Mouse (Mus musculus): ENCODE measurements around the gene Zfp827.
A peak's percentile ranks its signal among the peaks of the same experiment; 100 is the strongest.
"Not testable (repeated sequence)": the region's sequence is repeated elsewhere in the genome, so short reads cannot be mapped to it uniquely, and the experiment has no call there.

Gene Zfp827

DNA sequence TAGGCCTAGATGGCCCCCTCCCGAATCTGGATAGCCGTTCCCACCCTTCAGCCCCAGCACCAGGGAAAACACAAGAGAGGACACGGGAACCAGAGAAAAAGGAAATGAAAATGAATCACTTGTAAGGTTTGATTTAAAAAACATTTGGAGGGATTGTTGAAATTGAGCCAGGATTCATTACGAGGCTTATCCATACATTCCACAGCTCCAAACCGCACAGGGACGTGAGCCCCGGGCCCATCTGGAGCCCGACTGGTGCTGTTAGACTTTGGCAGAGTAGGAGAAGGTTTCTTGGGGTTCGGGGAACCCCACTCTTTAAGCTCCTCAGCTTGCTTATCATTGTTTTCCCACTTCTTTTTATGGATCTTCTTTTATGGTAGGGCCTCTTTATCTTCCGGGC is 76.9 kb downstream of the Zfp827 start:
- DNase-seq (ENCODE audit: low spot score in 2 of 2) = no peak

DNA sequence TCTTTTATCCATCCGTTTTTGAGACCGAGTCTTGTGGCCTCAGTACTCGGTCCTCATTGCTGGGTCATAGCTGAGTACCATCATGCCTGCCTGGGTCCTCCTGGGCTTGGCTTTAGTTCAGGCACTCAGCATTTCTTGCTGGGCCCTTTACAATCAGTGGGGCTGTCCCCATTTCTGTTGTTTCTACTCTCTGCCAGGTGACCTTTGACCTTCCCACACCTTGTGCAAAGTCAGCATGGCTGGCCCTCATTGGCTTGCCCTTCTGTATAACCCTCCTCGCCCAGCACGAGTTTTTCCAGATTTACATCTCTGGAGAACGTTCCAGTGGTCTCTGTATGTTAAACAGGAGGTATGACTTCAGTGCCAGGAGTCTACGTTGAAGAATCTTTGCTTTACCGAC is 83.2 kb downstream of the Zfp827 start:
- DNase-seq (ENCODE audit: low spot score in 2 of 2) = no peak

DNA sequence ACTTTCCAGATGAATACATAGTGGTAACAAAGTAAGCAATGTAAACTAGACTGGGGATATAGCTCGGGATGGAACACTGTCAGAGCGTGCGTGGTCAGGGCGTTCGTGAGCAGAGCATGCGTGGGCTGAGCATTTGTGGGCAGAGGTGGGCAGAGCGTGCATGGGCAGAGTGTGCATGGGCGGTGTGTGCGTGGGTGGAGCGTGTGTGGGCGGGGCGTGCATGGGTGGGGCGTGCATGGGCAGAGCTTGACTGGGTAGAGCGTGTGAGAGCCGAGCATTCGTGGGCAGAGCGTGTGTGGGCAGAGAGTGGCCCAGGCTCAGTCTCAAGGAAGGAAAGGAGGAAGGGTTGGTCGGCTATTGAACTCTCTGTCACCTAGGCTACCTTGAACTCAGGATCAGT is 84.2 kb downstream of the Zfp827 start:
- no peak for DNase-seq (ENCODE audit: low spot score in 2 of 2)

DNA sequence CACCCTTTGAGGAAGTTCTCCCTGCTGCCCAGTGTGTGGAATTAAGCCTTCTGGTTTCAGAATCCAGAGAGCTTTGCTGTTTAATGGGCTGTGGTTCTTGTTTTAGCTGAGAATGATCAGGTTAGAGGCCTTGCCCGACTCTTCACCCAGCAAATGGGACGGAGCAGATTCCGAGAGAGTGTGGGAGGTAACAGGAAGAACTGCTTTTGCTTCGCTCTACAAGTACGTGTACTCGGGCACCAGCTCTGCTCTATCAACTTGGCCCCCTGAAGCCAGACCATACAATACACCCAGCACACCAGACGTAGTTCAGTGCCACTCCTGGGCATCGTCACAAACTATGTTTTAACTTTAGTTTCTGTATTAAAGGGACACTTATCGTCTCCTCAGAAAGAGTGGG is 85.3 kb downstream of the Zfp827 start:
- DNase-seq (ENCODE audit: low spot score in 2 of 2) = no peak

DNA sequence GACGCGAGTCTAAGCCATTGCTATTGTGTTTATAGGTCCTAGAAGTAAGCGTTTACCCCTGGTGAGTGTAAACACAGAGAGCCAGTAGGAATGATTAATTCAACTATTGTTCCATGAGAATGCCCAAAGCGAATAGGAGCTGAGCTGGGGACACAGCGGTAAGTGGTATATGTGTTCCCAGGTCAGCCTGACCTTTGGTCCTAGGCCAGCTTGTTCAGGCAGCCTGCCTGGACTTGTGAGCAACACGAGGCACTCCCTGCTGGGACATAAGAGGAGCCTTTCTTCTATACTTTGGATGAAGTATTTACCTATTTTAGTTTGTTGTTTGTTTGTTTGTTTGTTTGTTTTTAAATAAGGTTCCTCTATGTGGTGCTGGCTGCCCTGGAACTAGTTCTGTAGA is 86.3 kb downstream of the Zfp827 start:
- DNase-seq (ENCODE audit: low spot score in 2 of 2) = no peak

DNA sequence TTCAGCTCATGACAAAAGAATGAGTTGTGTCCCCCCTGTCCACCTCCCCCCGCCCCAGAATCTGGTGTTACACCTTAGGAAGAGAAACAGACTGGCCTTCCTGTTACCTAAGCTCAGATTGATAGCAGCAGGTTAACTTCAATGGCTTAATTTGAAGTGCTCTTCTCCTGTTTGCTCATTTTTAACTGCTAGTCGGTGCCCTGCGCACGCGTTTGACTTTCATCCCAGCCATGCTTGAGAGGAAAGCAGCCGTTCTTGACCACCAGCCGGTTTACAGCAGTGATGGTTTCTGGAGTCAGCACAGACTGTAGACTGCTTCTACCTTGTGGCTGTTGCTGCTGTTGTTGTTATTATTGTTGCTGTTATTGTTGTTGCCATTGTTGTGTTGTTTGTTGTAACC is 88.2 kb downstream of the Zfp827 start:
- no peak for DNase-seq (ENCODE audit: low spot score in 2 of 2)

DNA sequence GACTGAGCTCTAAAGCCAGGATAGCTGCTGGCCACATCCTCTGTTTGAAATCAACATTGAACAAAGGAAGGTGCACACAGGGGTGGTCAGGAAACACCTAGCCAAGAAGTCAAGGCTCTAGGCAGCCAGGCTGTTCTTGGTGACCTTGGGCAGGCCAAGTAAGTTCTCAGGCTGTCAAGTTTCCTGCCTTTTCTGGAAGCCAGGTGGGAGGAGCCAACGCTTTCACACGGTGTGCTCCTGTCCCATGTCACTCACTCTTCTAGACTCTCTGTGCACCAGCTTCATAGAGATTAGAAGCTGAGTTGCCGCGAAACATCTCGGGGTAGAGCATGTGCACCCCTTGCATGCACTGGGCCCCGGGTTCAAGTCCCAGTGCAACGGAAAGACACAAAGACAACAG is 89.5 kb downstream of the Zfp827 start:
- DNase-seq (ENCODE audit: low spot score in 2 of 2) = no peak

DNA sequence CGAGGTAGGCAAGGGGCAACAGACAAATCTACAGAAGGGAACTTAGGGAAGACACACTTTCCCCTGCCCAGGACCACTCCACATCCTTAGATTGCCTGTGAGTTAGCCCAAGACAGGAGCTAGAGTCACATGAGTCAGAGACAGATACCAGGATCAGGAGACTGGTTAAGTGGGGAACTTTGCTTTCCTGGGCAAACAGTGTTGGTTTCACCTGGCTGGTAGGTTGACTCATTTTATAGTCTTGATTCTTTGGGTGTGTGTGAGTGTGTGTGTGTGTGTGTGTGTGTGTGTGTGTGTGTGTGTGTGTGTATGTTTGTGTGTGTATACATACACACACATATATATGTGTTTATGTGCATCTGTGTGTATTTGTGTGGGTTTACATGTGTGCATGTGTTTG is 93.4 kb downstream of the Zfp827 start:
- DNase-seq (ENCODE audit: low spot score in 2 of 2) = no peak

DNA sequence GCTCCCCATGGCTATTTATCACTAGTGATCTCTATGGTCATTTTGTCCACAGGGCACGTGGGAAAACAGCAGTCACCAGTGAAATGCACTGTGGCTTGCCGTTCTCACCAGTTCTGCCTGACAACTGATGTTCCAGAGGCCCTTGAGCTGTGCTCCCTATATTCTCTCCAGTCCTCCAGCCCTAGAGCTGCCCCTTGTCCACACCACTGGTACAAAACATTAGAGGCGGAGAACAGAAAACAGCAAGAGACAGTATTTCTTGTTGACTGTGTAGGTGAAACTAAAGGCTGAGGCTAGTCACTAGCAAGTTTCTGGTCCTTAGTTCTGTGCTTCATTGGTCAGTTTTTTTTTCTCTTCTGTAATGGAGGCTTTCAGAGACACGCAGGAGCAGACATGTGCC is 96.0 kb downstream of the Zfp827 start:
- no peak for DNase-seq (ENCODE audit: low spot score in 2 of 2)

DNA sequence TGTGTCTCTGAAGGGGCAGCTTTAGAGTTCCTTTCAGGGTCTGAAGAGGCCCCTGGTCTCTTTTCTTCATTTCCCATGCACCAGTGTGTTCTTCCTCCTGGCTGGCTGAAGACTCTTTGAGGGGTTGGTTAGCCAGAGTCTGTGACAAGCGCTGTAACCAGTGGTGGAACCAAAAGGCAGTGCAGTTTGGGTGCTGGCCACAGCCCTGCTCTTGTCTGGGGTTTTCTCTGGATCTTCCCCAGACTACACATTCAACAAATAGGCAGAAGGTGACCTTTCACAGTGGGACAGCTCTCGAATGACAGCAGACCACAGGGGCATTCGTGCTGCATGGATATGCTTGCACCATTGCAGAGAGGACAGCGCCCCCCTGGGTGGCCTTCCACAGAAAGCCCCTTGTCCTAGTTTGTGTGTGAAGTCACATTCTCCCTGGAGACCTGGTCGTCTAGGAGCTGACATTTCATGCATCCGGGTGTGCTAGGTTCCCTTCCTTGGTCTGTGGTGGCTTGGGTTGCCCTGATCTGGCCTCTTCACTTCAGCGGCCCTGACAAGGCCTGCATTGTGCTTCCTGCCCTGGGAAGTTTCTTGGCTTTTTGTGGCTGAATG is 99.1 kb downstream of the Zfp827 start:
- no peak for DNase-seq (ENCODE audit: low spot score in 2 of 2)

DNA sequence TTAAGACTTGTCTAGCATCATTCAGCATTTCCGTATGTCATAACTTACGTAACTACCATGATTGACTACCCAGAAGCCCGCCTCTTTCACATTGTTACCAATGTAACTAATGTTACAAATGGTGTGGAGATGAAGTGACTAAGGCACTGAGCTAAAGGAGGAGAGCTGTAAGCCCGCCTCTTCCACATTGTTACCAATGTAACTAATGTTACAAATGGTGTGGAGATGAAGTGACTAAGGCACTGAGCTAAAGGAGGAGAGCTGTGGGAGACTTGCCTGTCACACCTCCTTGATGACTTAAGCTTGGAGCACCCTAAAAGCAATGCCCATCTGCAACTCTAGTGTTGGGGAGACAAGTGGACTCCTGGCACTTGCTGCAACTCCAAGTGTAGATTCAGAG is 100.3 kb downstream of the Zfp827 start:
- not testable (repeated sequence) for DNase-seq (ENCODE audit: low spot score in 2 of 2)

DNA sequence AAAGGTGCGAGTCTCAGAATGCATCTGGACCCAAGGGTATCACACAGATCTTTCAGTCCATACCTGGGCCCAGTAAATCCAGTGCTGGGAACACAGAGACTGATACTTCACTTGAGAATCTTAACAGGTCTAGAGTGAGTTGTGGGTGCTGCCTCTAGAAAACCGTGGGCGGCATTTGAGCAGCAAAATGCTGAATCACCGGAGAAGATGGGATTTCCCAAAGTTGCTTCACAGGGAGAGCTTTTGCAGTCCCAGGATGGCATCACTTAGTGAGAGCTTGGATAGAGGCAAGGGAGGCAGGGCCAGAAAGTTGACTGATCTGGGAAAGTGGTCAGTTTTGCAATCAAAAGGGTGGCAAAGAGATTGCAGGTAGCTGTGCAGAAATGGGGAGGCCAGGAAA is 111.4 kb downstream of the Zfp827 start:
- DNase-seq (ENCODE audit: low spot score in 2 of 2) = peak; percentile 39 to 69

DNA sequence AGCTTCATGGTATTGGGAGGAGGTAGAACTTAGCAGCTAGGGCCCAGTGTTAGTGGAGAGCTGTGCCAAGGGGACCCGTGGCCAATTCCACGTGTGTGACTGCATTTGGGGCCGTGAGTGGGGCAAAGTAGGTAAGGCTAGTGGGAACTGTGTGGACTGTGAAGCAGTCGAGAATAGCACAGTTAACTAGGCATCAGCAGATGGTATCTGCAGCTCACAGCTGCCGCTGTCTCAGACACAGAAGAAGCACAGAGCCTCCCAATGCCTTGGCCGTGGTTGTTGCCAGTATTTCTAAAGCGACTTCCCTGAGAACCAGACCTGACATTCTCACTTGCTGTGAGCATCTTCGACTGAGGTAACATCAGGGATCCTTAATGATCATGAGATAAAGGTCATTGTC is 112.7 kb downstream of the Zfp827 start:
- DNase-seq (ENCODE audit: low spot score in 2 of 2) = peak; percentile 72 to 92

DNA sequence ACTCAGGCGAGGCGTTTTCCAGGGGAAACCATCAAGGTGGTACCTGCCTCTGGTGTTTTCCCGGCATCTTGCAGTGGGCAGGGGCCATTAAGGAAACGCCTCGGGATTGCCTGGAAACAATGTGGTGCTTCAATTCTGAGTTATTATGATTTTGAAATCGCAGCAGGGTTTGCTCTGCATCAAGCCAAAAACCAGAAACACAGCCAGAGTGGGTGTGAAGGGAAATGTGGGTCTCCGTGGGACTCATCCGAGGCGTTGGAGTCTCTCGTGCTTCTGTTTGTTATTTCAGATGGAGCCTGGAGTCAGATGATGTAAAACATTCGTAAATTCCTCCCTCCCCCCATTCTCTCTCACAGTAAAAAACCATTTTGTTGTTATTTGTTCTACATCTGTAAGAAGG is 113.4 kb downstream of the Zfp827 start:
- DNase-seq (ENCODE audit: low spot score in 2 of 2) = peak in 1 of 2 experiments; percentile 51

DNA sequence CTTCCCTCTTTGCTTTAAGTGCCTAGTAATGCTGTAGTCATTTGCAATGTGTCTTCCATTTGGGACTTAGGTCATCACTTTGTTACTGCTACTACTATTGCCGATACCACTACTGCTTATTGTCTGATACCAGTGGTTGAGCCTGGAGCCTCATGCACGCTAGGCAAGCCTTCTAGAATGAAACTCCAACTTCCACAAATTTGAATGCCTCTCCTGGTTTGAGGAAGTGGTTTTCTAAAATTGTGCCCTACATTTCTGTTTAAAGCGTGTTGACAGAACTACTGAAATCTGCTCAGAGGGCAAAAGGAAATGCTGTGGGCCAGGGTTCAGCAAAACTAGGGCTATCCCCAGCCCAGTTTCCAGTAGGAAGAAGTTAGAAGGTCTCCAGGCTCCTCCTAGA is 115.5 kb downstream of the Zfp827 start:
- no peak for DNase-seq (ENCODE audit: low spot score in 2 of 2)

DNA sequence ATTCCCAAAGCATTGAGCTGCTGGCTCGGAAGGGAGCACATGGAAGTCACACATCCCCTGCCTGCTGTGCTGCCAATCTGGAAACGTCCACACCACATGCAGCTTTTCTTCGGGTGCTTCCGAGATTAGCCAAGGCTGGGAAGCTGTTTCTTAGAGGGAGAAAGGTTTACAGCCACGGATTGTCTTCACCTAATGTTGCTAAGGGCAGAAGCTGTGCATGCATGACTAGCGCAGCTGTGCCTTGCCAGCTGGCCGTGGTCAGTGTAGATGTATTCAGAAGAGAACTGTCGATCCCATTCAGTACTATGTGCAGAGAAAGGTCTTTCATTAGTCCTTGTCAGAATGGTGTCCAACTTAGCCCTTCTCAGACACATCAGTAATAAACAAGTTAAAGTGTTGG is 117.0 kb downstream of the Zfp827 start:
- no peak for DNase-seq (ENCODE audit: low spot score in 2 of 2)

DNA sequence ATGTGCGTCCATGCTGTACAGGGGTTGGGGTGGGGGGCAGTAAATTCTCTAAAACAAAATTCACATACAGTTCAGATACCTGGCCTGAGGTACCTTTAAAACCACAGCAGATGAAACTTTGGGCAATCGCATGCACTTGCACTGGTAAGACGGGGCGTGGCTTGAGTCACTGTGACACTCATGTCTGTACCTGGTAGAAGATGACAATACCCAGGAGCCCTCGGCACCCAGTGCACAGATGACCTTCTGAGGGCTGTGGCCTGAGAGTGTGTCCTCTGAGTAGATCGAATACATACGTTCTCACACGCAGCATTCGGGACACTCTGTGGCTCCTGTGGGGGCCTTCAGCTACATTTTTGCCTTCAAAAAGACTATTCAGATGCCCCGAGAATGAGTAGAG is 117.4 kb downstream of the Zfp827 start:
- DNase-seq (ENCODE audit: low spot score in 2 of 2) = no peak

DNA sequence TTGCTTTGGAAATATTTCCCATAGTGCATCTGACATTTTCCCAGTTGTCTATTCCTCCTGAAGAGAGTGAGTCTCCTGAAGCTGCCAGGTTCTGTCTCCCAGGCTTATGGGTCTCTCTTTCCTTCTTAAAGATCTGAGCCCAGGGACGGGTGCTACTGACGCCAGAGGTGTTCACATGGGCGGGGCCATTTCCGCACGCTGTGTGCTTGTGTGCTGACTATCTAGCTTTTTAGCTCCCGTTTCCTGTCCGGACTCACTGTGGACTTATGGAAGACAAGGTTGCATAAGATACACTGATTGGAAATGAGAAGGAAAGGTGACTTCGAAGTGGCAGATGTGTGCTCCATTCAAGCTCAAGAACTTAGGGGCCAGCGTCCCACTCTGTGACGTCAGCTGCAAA is 120.6 kb downstream of the Zfp827 start:
- no peak for DNase-seq (ENCODE audit: low spot score in 2 of 2)

DNA sequence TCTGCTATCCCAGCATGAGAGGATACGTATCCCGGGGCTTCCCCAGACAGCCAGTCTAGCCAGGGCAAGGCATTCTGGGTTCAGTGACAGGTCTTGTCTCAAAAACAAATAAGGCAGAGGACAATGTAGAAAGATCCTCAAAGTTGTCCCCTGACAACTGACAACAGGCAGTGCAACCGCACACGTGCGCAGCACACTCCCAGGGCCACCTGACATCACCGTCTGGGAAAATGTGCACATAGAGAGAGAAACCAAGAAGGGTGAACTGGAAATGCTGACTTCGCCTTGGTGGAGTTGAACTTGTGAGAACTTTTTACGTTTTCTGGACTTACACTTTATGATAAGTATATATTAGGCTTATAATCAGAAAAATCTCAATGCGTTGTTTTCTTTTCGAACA is 121.6 kb downstream of the Zfp827 start:
- DNase-seq (ENCODE audit: low spot score in 2 of 2) = no peak

DNA sequence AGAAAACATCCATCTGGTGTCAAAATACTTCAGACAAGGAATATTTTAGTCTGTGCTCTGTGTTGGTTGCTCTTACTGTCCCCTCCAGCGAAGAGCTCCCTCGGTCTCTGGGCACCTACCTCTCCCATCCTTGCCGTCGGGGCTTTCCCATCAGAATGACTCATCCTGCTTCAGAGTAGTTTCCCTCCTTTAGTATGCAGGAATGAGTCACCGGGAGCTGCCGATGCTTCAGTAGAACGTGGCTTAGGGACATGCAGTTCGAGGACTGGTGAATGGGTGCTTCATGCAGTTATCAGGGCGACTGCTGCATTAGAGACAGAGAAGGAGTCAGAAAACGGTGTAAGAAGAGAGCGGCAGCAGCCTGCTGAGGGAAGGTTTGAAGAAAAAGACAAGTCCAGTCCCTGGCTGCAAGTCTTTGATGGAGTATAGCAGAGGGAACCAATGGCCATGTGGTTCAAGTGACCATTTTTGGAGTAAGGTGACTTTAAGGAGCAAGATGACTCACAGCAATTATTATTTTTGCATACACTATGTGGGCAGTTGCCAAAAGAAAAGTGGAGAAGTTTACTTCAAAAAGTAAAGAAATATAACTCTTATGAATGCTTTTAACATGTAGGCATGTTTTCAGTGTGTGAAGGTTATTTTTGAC is 122.4 kb downstream of the Zfp827 start:
- peak; percentile 40 to 46 for DNase-seq (ENCODE audit: low spot score in 2 of 2)

DNA sequence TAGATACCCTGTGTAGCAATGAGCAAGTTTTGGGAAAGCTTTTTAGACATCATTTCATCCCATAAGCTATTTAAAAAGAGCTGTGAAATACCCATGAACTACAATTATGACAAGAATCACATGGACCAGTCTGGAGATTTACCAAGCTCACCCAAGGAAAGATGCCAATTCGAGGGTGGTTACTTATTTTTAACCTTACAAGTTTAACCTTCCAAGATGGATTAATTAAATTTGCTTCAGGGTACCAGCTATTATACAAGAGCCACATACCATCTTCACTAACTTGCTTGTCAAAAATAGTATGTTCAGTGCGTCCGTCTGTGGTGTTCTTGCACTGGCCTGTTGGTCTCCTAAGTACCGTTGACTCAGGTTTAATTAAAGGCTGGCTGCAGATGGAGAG is 123.4 kb downstream of the Zfp827 start:
- DNase-seq (ENCODE audit: low spot score in 2 of 2) = peak in 1 of 2 experiments; percentile 65

DNA sequence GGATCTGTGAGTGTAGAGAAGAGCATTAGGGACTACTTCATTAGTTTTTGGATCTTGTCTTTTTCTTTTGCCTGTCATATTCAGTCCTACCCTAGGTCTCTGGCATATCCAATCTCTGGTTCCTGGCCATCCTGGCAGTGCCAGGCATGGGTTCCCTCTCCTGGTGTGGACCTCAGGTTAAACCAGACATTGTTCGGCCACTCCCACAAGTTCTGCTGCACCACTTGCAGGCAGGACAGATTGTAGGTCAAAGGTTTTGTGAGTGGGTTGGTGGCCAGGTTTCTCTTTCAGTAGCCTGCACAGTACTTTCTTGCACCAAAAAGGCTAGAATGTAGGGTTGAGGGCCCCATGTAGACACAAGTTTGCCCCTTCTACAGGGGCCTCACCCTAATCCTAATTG is 125.0 kb downstream of the Zfp827 start:
- no peak for DNase-seq (ENCODE audit: low spot score in 2 of 2)

DNA sequence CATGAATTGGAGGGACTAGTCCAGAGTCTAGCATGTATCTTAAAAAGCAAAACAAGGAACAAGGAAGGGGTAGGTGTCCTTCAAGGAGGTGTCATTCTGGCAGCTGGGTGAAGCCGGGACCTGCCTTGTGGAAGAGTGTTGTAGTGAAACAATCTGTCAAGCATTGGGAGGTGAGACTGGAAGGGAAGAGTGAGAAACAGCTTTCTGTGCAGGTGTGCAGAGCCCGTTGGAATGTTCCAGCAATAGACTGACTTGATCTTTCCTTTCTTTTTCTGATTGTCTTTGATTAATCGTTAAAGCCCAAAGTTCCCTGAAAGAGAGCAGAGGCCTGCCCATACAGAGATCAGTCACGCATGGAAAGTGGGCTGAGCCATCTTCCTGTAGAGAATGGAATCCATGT is 125.4 kb downstream of the Zfp827 start:
- no peak for DNase-seq (ENCODE audit: low spot score in 2 of 2)

DNA sequence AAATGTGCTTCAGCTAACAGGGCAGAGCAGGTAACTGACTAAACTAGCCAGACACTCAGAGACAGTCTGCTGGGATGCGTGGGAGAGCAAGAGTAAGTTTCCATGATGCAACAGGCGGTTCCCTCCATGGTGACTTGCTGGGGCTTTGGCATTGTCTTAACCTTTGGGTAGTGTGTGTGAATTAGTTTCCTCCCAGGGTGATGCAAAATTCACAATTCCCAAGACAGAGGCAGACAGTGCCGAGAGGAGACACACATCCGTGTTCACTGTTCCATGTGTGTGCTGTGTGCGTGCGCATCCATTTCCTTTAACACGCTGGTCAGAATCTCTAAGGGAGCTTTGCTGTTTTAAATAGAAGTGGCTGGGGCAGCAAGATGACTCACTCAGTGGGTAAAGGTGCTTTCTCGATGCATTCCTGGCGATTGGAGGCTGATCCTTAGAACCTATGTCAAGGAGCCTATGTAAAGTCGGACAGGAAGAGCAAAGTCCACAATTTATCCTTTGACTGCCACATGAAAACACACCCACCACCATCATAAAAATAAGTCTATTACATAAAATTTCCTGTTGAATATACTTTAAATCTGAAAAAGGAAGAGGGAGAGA is 127.4 kb downstream of the Zfp827 start:
- no peak for DNase-seq (ENCODE audit: low spot score in 2 of 2)
